Mouse (Mus musculus) lung, postnatal 4 days (tissue): ENCODE data around the gene Syt15.

ENCODE experiments used
- DNase-seq, 2 experiments: peaks; one replicate each; pipeline ENCODE4 v3.0.0; 2021

Gene Syt15

GRCm38 (mm10) chr14:34219295-34219694 is at the start of gene Syt15:
Syt15 (plus strand) TSS chr14:34219595.
- no peak for DNase-seq

GRCm38 (mm10) chr14:34171107-34171506 is 48.3 kb upstream of the Syt15 start:
- no peak for DNase-seq

- no peak for DNase-seq
Measured at GRCm38 (mm10) chr14:34179351-34179750, 40.0 kb upstream of the Syt15 start.

- DNase-seq, result no peak
Measured at GRCm38 (mm10) chr14:34183101-34183500, 36.3 kb upstream of the Syt15 start.

GRCm38 (mm10) chr14:34188629-34189028 is 30.8 kb upstream of the Syt15 start:
- DNase-seq, result peak; percentile 72 to 80

- DNase-seq, result no peak
Measured at GRCm38 (mm10) chr14:34190361-34190760, 29.0 kb upstream of the Syt15 start.

- DNase-seq, result no peak
Measured at GRCm38 (mm10) chr14:34193879-34194278, 25.5 kb upstream of the Syt15 start.

- DNase-seq, result no peak
Measured at GRCm38 (mm10) chr14:34195466-34195865, 23.9 kb upstream of the Syt15 start.

- no peak for DNase-seq
Measured at GRCm38 (mm10) chr14:34196706-34197105, 22.7 kb upstream of the Syt15 start.

- DNase-seq, result peak; percentile 41 to 42
Measured at GRCm38 (mm10) chr14:34200738-34201230, 18.6 kb upstream of the Syt15 start.

GRCm38 (mm10) chr14:34201231-34202035 is 18.0 kb upstream of the Syt15 start, which contains the start of gene Gprin2:
Gprin2 (minus strand) TSS chr14:34201653.
- peak; percentile 22 to 44 for DNase-seq

- no peak for DNase-seq
Measured at GRCm38 (mm10) chr14:34207996-34208395, 11.4 kb upstream of the Syt15 start.

GRCm38 (mm10) chr14:34208651-34209050 is 10.7 kb upstream of the Syt15 start:
- DNase-seq, result peak in 1 of 2 experiments; percentile 44

- no peak for DNase-seq
Measured at GRCm38 (mm10) chr14:34209080-34209479, 10.3 kb upstream of the Syt15 start.

GRCm38 (mm10) chr14:34209942-34210341 is 9.5 kb upstream of the Syt15 start:
- no peak for DNase-seq

- DNase-seq, result peak; percentile 65 to 71
Measured at GRCm38 (mm10) chr14:34215451-34216127, 3.8 kb upstream of the Syt15 start.

GRCm38 (mm10) chr14:34219786-34220198 is 397 bp downstream of the Syt15 start:
- peak in 1 of 2 experiments; percentile 45 for DNase-seq

- no peak for DNase-seq
Measured at GRCm38 (mm10) chr14:34220426-34220825, 1.0 kb downstream of the Syt15 start.

GRCm38 (mm10) chr14:34221416-34222077 is 2.2 kb downstream of the Syt15 start:
- no peak for DNase-seq

GRCm38 (mm10) chr14:34223362-34223898 is 4.0 kb downstream of the Syt15 start:
- DNase-seq, result peak; percentile 41 to 72

- no peak for DNase-seq
Measured at GRCm38 (mm10) chr14:34225986-34226385, 6.6 kb downstream of the Syt15 start.

- peak in 1 of 2 experiments; percentile 38 for DNase-seq
Measured at GRCm38 (mm10) chr14:34226566-34226965, 7.2 kb downstream of the Syt15 start.

- no peak for DNase-seq
Measured at GRCm38 (mm10) chr14:34227981-34228380, 8.6 kb downstream of the Syt15 start.
